Mouse (Mus musculus) skeletal muscle tissue, adult 2 months (tissue): Measurements from ENCODE around the gene Knl1.
A peak's percentile ranks its signal among the peaks of the same experiment; 100 is the strongest.
"Not testable (repeated sequence)": the region's sequence is repeated elsewhere in the genome, so short reads cannot be mapped to it uniquely, and the experiment has no call there.

Experiments
- DNase-seq: peaks from one replicate; pipeline ENCODE4 v3.0.0-alpha.2; 2012; ENCODE audit warnings: low read depth, low spot score

Knl1 gene

DNA sequence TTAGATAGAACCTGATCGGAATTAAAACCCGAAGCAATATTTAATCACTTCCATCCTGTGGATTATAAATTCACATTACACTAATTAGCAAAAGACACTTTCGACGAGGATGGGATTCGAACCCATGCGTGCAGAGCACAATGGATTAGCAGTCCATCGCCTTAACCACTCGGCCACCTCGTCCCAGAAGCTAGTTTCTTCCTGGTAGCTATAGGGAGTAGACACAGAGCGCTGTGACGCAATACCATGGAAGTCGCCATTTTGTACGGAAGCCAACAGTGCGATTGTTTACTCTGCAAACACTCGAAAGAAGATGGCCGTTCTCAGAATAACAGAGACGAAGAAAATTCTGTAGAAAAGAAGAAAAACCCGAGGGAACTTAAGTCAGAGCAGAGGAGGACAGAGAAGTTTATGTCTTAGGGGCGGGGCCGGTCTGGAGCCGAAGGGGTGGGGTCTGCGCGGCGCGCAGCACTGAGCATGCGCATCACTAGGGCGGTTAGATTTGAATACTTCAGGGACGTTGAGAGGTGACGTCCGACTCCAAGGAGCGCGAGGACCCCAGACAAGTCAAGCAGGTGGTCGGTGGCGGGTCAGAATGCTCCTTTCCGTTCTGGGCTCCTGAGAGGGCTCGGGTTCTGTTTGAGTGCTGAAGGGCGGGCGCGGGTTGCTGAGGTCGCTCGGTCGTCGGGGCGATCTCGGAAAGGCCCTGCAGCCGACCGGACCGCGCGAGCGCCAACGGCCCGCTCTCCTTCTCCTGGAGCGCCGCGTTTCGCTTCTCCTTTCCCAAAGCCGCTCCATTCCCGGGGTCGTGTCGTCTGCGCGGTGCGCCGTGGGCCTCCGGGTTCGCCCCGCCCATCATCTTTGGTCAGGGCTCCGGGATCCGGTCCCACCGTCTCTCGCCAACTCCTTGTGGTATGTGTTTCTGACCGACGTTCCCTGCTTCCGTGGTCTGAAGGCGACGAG lies at the start of gene Knl1:
Gene Knl1 (plus strand): TSS at position 471 of the 963 bp plus-strand sequence.
- peak; percentile 96 for DNase-seq

- DNase-seq = no peak
Measured at GRCm38 (mm10) chr2:118998115-118998866, 48.6 kb upstream of the Knl1 start.

DNA sequence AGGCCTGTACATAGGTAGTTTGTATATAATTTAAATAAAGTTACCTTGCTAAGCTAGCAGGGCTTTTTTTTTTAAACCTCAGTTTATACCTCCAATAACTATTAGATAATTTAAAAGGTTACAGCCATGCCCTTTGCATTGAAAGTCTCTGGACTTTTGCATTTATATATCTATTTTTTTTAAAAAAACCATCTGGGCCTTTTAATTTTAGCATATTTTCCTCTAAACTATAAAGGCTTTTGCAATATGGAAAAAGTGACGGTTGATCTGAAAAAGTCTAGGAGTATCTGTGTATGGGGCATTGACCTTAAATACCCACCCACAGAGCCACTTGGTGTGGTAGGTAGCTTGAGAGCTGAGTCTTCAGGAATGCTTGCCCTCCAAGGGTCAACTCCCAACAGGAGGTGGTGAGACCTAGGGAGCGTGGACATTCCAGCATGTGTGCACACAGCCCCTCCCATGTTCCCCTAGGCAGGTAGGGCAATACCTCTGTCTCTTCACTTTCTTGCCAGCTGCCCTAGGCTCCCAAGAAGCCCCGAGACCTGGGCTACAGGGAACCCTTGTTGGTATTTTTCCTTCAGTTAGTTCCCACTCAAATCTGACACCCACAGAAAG lies 47.8 kb upstream of the Knl1 start:
- no peak for DNase-seq

GRCm38 (mm10) chr2:119006886-119007285 lies 40.0 kb upstream of the Knl1 start:
- no peak for DNase-seq

- DNase-seq = no peak
Measured at GRCm38 (mm10) chr2:119009376-119009775, 37.5 kb upstream of the Knl1 start.

- no peak for DNase-seq
Measured at GRCm38 (mm10) chr2:119014989-119015388, 31.9 kb upstream of the Knl1 start.

GRCm38 (mm10) chr2:119015604-119016180 lies 31.2 kb upstream of the Knl1 start:
- DNase-seq = peak; percentile 86

GRCm38 (mm10) chr2:119016312-119016711 lies 30.6 kb upstream of the Knl1 start:
- not testable (repeated sequence) for DNase-seq

DNA sequence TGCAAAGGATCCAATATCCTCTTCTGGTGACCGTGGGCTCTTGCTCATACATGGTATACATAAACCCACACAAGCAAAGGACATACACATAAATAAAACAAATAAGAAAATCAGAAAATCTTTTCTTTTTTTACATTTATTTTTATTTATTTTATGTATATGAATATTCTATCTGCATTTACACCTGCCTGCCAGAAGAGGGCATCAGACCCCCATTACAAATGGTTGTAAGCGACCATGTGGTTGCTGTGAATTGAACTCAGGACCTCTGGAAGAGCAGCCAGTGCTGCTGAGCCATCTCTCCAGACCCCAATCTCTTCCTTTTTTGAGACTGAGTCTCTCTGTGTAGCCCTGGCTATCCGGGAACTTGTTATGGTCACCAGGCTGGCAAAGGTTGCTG lies 29.3 kb upstream of the Knl1 start:
- no peak for DNase-seq

DNA sequence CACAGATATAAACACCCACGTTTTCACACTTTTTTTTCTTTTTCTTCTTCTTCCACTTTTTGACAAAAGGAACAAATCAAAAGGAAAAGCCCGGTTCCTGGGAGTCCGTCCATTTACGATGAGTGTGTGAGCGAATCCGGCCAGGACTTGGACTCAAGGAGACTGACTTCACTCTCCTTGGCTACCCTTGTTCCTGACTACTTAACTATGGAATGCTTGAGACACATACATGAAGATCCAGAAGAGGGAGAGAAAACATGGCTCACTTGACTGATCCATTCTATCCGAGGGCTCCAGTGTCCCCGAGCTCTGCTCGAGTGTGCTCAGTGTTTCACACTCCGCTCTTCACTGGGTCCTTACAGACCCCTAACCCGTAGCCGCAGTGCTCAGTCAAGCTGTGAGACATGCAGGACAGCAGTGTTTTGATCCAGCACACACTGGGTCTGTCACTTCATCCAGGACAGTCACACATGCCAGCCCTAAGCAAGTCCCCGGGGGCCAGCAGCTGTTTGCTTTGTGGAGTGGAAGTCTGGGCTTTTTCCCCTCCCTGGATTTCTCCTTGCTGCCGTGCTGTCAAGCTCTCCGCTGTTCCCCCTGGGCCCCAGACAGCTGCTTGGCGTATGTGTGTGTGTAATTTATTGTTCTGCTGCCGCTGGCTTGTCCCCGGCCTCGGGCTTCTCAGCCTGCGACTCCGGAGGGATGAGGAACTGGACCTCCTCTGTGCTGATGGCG lies 28.4 kb upstream of the Knl1 start:
- DNase-seq = peak; percentile 60

- DNase-seq = peak; percentile 16
Measured at GRCm38 (mm10) chr2:119019131-119019530, 27.8 kb upstream of the Knl1 start.

- no peak for DNase-seq
Measured at GRCm38 (mm10) chr2:119019538-119019937, 27.4 kb upstream of the Knl1 start.

GRCm38 (mm10) chr2:119023154-119023660 lies 23.7 kb upstream of the Knl1 start:
- no peak for DNase-seq

DNA sequence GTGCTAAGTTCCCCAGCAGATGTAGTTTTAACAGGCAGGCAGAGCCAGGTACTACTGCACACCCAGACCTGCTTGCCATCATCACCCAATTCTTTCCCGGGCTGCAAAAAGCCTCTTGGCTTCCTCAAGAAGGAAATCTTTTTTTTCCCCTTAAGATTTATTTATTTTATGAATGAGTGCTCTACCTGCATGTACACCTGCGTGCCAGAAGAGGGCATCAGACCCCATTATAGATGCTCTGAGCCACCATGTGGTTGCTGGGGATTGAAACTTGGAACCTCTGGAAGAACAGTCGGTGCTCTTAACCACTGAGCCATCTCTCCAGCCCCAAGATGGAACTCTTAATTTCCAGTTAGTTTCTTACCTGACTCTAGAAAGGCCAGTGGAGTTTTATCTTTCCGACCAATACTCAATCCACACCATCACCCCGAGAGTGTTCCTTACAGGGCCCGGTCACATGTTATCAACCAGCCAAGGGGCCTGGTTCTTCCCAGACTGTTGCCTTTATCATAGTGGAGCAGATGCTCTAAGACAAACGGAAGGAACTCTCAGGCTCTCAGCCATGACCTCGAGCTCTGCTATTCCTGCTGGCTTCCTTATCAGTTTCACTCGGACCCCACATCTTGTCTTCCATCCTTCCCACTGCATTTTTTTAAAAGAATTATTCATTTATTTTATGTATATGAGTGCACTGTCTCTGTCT lies 22.2 kb upstream of the Knl1 start:
- no peak for DNase-seq

DNA sequence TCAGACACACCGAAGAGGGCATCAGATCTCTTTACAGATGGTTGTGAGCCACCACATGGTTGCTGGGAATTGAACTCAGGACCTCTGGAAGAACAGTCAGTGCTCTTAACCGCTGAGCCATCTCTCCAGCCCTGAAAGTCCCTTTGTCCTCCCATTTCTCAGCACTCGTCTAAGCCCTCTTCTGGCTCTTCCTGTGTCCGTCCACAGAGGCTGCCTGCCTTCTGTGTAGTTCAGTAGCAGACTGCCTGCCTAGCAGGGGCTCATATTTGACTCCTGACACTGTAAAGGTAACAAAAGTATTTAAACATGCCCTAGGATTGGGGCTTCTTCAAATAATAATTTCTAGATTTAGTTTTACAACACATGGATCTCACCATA lies 21.7 kb upstream of the Knl1 start:
- no peak for DNase-seq

DNA sequence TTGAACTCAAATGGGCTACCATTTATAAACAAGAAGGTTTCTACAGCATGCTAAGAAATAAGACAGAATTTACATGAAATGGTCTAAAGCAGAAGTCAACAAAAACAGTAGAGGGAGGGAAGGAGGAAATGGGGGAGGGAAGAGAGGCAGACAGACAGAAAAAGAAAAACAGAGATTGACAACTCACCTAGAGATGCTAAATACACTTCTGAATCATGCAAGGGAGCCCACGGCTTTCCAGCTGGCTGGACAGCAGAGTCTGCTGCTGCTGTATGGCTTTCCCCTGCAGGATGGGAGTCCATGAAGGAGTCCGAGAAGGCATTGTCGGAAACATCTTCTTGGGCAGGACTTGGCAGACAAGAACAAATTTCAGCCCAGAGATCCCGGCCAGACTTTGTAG lies 20.0 kb upstream of the Knl1 start:
- no peak for DNase-seq

DNA sequence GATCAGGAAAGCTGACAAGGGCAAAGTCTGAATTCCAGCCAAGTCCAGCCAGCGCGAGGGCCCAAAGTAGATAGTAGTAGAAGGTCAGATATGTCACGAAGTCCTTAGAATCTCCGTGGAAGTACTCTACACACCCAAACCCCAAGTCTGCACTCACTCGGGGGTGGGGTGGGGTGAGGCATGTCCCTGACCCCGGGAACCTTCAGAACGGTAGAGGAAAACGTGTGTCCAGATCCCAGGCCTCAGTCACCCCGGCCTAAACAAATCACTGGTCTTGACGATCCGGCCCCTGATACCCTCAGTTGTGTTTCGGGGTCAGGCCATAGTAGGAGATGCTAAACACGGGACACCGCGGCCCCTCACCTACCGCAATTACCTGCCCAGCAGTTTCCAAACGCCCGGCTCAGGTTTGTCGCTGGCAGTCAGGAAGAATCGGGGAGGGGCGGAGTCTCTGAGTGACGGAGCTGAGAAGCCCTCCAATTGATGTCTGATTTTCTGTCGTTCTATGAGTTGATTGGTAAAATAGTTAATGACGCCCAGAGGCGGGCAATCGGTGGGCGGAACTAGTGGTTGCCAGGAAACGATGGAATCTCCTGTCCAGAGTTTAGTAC lies 17.9 kb upstream of the Knl1 start, which contains the start of gene Ccdc32:
Gene Ccdc32 (minus strand): TSS at position 453 of the 611 bp plus-strand sequence.
- peak; percentile 88 for DNase-seq

DNA sequence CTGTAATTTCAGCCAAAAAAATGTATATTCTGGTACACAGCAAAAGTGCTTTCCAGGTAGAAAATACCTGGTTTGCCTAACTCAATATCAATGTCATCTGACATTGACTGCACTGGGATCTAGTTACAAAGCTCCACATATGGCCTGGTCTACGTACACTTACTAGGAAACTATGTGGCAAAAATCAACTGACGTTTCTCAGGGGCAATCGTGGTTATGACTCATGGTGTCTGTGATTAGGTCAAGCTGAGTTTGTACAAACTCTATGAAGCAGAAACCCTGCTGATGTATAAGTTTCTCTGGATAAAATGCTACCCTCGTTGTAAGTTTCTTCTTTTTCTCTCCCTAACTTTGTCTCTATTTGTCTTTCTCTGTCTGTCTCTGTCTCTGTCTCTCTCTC lies 14.7 kb upstream of the Knl1 start:
- no peak for DNase-seq

- DNase-seq = peak; percentile 94
Measured at GRCm38 (mm10) chr2:119034656-119035396, 12.1 kb upstream of the Knl1 start, which contains the start of gene Rpusd2. Gene Rpusd2 (plus strand): TSS chr2:119034790.
